Mouse (Mus musculus): ENCODE results near the gene Col17a1.

Gene Col17a1

GRCm38 (mm10) chr19:47667601-47668000 lies 24.3 kb downstream of the Col17a1 start:
- DNase-seq (ENCODE audit: low spot score), result no peak

GRCm38 (mm10) chr19:47659765-47660408 lies 32.0 kb downstream of the Col17a1 start:
- DNase-seq (ENCODE audit: low spot score), result no peak

- peak; percentile 58 for DNase-seq (ENCODE audit: low spot score)
Measured at GRCm38 (mm10) chr19:47658914-47659535, 32.9 kb downstream of the Col17a1 start.

- no peak for DNase-seq (ENCODE audit: low spot score)
Measured at GRCm38 (mm10) chr19:47654896-47655295, 37.0 kb downstream of the Col17a1 start.

GRCm38 (mm10) chr19:47653173-47653572 lies 38.7 kb downstream of the Col17a1 start:
- DNase-seq (ENCODE audit: low spot score), result no peak

- no peak for DNase-seq (ENCODE audit: low spot score)
Measured at GRCm38 (mm10) chr19:47652255-47652654, 39.6 kb downstream of the Col17a1 start.

- DNase-seq (ENCODE audit: low spot score), result no peak
Measured at GRCm38 (mm10) chr19:47651160-47651480, 40.8 kb downstream of the Col17a1 start.

GRCm38 (mm10) chr19:47650366-47651159 lies 41.3 kb downstream of the Col17a1 start:
- no peak for DNase-seq (ENCODE audit: low spot score)

- no peak for DNase-seq (ENCODE audit: low spot score)
Measured at GRCm38 (mm10) chr19:47649071-47649470, 42.8 kb downstream of the Col17a1 start.

- no peak for DNase-seq (ENCODE audit: low spot score)
Measured at GRCm38 (mm10) chr19:47646508-47647120, 45.3 kb downstream of the Col17a1 start.

GRCm38 (mm10) chr19:47645583-47645982 lies 46.3 kb downstream of the Col17a1 start:
- no peak for DNase-seq (ENCODE audit: low spot score)

GRCm38 (mm10) chr19:47643910-47644309 lies 48.0 kb downstream of the Col17a1 start:
- DNase-seq (ENCODE audit: low spot score), result no peak

- no peak for DNase-seq (ENCODE audit: low spot score)
Measured at GRCm38 (mm10) chr19:47635380-47635779, 56.5 kb downstream of the Col17a1 start.

GRCm38 (mm10) chr19:47631799-47632198 lies 60.1 kb downstream of the Col17a1 start:
- no peak for DNase-seq (ENCODE audit: low spot score)

- no peak for DNase-seq (ENCODE audit: low spot score)
Measured at GRCm38 (mm10) chr19:47630381-47630780, 61.5 kb downstream of the Col17a1 start.

- DNase-seq (ENCODE audit: low spot score), result no peak
Measured at GRCm38 (mm10) chr19:47629068-47629467, 62.8 kb downstream of the Col17a1 start.

GRCm38 (mm10) chr19:47627450-47627849 lies 64.4 kb downstream of the Col17a1 start:
- DNase-seq (ENCODE audit: low spot score), result no peak

GRCm38 (mm10) chr19:47624940-47625711 lies 66.8 kb downstream of the Col17a1 start:
- no peak for DNase-seq (ENCODE audit: low spot score)

GRCm38 (mm10) chr19:47621478-47621877 lies 70.4 kb downstream of the Col17a1 start:
- no peak for DNase-seq (ENCODE audit: low spot score)

GRCm38 (mm10) chr19:47613442-47613841 lies 78.5 kb downstream of the Col17a1 start:
- no peak for DNase-seq (ENCODE audit: low spot score)

GRCm38 (mm10) chr19:47608513-47608912 lies 83.4 kb downstream of the Col17a1 start:
- DNase-seq (ENCODE audit: low spot score), result no peak
